Mouse (Mus musculus): ENCODE data around the gene Bpifb4. TPM values are rescaled to one million over a fixed set of nuclear protein-coding genes. Genes with fewer than 3 reads are reported as not detected.

Bpifb4 gene
- polyA plus RNA-seq (2014; fragmentation: Nextera tagmentation; extraction: Ambion mirVana) = 0.18 TPM in 1 of 2 replicates, not detected in the other

DNA sequence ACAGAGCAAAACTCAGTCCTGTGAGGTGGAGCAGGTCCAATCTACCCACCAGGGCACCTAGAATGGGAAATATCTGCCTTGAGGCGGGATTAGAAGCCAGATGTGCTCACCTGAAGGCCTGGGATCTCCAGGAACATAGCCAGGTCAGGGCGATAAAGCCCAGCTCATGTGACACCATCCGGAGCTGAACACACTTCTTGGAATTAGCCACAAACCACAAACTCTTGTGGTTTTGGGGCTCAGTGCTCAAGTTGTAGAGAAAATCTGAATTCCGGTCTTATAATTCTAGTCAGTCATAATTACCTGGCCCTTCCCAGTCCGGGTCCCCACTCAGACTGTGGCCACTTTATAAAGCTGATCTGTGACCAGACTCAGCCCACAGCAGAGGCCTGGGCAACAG is at the start of gene Bpifb4:
Gene Bpifb4 (plus strand): TSS at position 370 of the 400 bp plus-strand sequence.
- Histone ChIP-seq H3K4me3 (ENCODE audit: low read depth, low read length) (no peak within 1 kb of the TSS), H3K9me3 (ENCODE audit: control insufficient read depth, low read length) (no peaks in the 10 kb centered on the region), H3K36me3 (ENCODE audit: control insufficient read depth, insufficient read depth, low read length) (no peaks in the 10 kb centered on the region), H3K4me2 (no peak within 1 kb of the TSS), H3K27me3 (ENCODE audit: control insufficient read depth, insufficient read depth, low read length) (no peaks in the 10 kb centered on the region), H3K27ac (ENCODE audit: low read depth, low read length) (no peak within 1 kb of the TSS), H3K9ac (ENCODE audit: low read length) (no peak within 1 kb of the TSS), H3K4me1 (ENCODE audit: control insufficient read depth, insufficient read depth, low read length) (no peaks in the 10 kb centered on the region; the same call in 1 of the 2 replicates)
- ATAC-seq (ENCODE audit: low FRiP score) = no peak
- no peak for DNase-seq (ENCODE audit: low spot score, missing footprints)
- WGBS = 87% methylated on average over 5 of the region's 5 CpGs

DNA sequence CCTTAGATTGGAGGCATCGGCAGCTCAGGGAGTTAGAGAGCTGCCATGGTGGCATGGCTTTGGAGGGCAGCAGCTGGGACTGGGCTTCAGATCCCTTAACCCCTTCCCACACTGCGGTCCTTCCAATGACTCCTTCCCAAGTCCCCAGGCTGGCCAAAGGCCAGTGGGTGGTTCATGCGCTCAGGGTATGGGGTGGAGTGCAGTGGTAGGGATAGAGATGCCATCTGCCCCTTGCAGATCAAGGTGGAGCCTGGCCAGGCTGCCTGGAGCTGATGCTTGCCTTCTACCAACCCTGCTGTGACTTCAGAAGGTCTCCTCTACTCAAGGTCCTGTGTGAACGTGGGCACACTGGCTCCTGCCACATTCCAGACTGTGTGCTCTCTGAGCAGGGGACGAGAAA is 38.9 kb upstream of the Bpifb4 start:
- no peaks in the 10 kb centered on the region for H3K36me3 ChIP-seq (ENCODE audit: control insufficient read depth, insufficient read depth, low read length)
- DNase-seq (ENCODE audit: low spot score, missing footprints) (no peak), ATAC-seq (ENCODE audit: low FRiP score) (no peak)
- H3K27ac ChIP-seq (ENCODE audit: low read depth, low read length) = no peak overlapping the region
- H3K9me3 ChIP-seq (ENCODE audit: control insufficient read depth, low read length) = no peaks in the 10 kb centered on the region
- H3K4me3 ChIP-seq (ENCODE audit: low read depth, low read length) = no peak overlapping the region
- no peak overlapping the region for H3K4me2 ChIP-seq
- no peak overlapping the region for H3K9ac ChIP-seq (ENCODE audit: low read length)
- H3K27me3 ChIP-seq (ENCODE audit: control insufficient read depth, insufficient read depth, low read length) = no peaks in the 10 kb centered on the region
- no peaks in the 10 kb centered on the region for H3K4me1 ChIP-seq (ENCODE audit: control insufficient read depth, insufficient read depth, low read length)
- 84% methylated on average over 5 of the region's 5 CpGs for WGBS

DNA sequence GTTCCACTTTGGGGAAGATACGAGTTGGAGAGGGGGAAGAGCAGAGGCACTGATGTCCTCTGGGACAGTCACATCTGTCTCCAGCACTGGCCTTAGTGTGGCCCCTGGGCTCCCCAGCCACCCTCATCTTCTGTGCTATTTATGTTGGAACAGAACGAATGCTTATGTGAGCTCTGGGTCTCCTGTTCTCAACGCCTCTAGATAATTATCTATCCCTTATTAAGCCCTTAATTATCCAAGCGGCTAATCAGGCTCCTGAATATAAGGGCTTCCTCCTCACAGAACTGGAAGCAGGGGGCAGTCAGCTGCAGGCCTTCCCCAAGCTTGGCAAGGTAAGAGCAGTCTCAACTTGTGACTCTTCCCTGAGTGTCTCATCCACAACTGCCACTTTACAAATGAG is 37.9 kb upstream of the Bpifb4 start, which contains the start of gene Bpifb6:
Gene Bpifb6 (plus strand): TSS at position 301 of the 400 bp plus-strand sequence.
- Histone ChIP-seq H3K36me3 (ENCODE audit: control insufficient read depth, insufficient read depth, low read length) (no peaks in the 10 kb centered on the region), H3K4me3 (ENCODE audit: low read depth, low read length) (no peak within 1 kb of the TSS), H3K27me3 (ENCODE audit: control insufficient read depth, insufficient read depth, low read length) (no peaks in the 10 kb centered on the region), H3K9ac (ENCODE audit: low read length) (no peak within 1 kb of the TSS), H3K9me3 (ENCODE audit: control insufficient read depth, low read length) (no peaks in the 10 kb centered on the region), H3K4me2 (no peak within 1 kb of the TSS), H3K27ac (ENCODE audit: low read depth, low read length) (no peak within 1 kb of the TSS), H3K4me1 (ENCODE audit: control insufficient read depth, insufficient read depth, low read length) (no peaks in the 10 kb centered on the region)
- ATAC-seq (ENCODE audit: low FRiP score) (no peak), DNase-seq (ENCODE audit: low spot score, missing footprints) (no peak)
- WGBS = 78% methylated on average over 4 of the region's 4 CpGs

DNA sequence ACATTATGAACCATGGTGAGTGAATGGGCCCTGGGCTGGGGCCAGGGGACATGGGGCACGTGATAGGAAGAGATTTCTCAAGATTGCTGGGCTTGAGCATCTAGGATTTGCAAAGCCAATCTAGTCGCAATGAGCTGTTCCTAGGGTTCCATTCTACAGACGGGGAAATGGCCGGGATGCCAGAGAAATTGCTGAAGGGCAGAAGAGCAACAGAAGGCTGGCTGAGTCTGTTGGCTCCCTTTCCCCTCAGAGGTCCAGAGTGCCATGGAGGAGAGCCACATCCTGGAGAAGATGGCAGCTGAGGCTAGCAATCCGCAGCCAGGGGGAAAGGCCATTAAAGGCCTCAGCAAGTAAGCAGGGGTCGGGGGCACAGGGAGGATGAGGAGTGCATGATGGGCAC is 35.3 kb upstream of the Bpifb4 start:
- H3K4me3 ChIP-seq (ENCODE audit: low read depth, low read length) = no peak overlapping the region
- H3K9me3 ChIP-seq (ENCODE audit: control insufficient read depth, low read length) = no peaks in the 10 kb centered on the region
- no peaks in the 10 kb centered on the region for H3K27me3 ChIP-seq (ENCODE audit: control insufficient read depth, insufficient read depth, low read length)
- no peak overlapping the region for H3K27ac ChIP-seq (ENCODE audit: low read depth, low read length)
- WGBS = 77% methylated on average over 6 of the region's 6 CpGs
- H3K9ac ChIP-seq (ENCODE audit: low read length) = no peak overlapping the region
- DNase-seq (ENCODE audit: low spot score, missing footprints) (no peak), ATAC-seq (ENCODE audit: low FRiP score) (no peak)
- H3K36me3 ChIP-seq (ENCODE audit: control insufficient read depth, insufficient read depth, low read length) = no peaks in the 10 kb centered on the region
- H3K4me1 ChIP-seq (ENCODE audit: control insufficient read depth, insufficient read depth, low read length) = no peaks in the 10 kb centered on the region
- H3K4me2 ChIP-seq = no peak overlapping the region

DNA sequence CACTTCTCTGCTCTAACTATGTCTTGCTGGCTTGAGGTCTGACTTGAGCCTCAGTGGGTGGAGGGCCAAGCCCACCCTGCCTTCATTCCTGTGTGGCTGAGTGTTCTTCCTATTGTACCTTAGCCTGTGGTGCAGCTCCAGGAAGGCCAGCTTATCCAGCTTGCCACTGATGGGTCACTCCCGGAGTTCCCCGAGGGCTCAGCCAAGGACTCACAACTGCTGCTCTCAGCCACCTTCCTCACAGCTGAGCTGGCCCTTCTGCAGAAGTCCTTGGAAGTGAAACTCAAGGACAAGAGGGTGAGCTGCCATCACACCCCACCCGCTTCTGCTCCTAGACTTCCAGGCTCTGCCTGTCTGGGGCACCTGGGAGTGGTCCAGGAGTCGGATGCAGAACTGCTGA is 31.4 kb upstream of the Bpifb4 start:
- WGBS = 89% methylated on average over 4 of the region's 4 CpGs
- no peak for DNase-seq (ENCODE audit: low spot score, missing footprints)

DNA sequence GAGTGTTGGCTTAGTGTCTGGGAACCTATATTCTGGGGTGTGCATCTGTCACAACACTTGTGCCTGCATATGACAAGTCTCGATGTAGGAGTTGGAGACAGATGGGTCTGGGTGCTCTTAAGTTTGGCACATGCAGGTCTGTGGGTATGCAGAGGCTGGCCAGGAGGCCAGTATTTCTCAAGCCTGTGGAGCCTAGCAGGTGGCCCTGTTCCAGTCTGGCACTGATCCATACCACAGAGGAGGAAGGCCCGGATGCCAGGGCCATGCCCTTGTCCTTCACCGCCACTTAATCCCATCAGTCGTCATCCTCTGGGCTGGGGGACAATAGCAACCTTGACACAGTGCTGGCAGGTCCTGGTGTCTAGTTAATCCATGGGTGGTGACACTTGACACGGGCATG is 23.9 kb upstream of the Bpifb4 start:
- H3K4me1 ChIP-seq (ENCODE audit: control insufficient read depth, insufficient read depth, low read length) = 0 out of 2 replicates have a peak, but pooled peaks cover 3% of the 10 kb centered on the region
- ATAC-seq (ENCODE audit: low FRiP score) = no peak

More for the DNA sequence above, 31.4 kb upstream of the Bpifb4 start:
- Histone ChIP-seq H3K36me3 (ENCODE audit: control insufficient read depth, insufficient read depth, low read length) (no peaks in the 10 kb centered on the region), H3K4me1 (ENCODE audit: control insufficient read depth, insufficient read depth, low read length) (no peaks in the 10 kb centered on the region), H3K4me2 (no peak overlapping the region), H3K9me3 (ENCODE audit: control insufficient read depth, low read length) (no peaks in the 10 kb centered on the region), H3K27me3 (ENCODE audit: control insufficient read depth, insufficient read depth, low read length) (no peaks in the 10 kb centered on the region), H3K27ac (ENCODE audit: low read depth, low read length) (no peak overlapping the region), H3K9ac (ENCODE audit: low read length) (no peak overlapping the region), H3K4me3 (ENCODE audit: low read depth, low read length) (no peak overlapping the region)
- ATAC-seq (ENCODE audit: low FRiP score) = no peak

DNA sequence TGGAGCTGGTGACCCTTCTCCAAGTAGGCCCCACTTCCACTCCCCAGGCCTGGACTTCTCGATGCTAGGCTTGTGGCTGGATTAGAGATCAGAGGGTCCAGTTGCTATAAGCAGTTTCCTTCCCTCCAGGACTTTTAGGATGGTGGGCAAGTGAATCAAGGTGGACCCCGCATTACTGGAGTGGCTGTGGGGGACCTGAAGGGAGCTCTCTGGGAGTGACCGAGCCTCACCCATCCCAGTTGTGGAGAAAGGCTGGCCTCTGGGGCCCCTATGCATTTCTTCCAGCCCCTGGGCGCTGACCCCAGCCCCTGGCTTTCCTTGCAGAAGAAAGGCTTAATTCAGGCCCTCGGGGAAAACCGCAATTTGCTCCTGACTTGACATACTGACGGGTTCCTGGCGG is 20.1 kb upstream of the Bpifb4 start, which contains the start of gene Bpifb3:
Gene Bpifb3 (plus strand): TSS at position 301 of the 400 bp plus-strand sequence.
- Histone ChIP-seq H3K4me3 (ENCODE audit: low read depth, low read length) (no peak within 1 kb of the TSS), H3K4me2 (no peak within 1 kb of the TSS), H3K9me3 (ENCODE audit: control insufficient read depth, low read length) (no peaks in the 10 kb centered on the region), H3K27me3 (ENCODE audit: control insufficient read depth, insufficient read depth, low read length) (no peaks in the 10 kb centered on the region), H3K36me3 (ENCODE audit: control insufficient read depth, insufficient read depth, low read length) (no peaks in the 10 kb centered on the region), H3K4me1 (ENCODE audit: control insufficient read depth, insufficient read depth, low read length) (0 out of 2 replicates have a peak, but pooled peaks cover 3% of the 10 kb centered on the region), H3K27ac (ENCODE audit: low read depth, low read length) (no peak within 1 kb of the TSS), H3K9ac (ENCODE audit: low read length) (no peak within 1 kb of the TSS)
- ATAC-seq (ENCODE audit: low FRiP score) (no peak), DNase-seq (ENCODE audit: low spot score, missing footprints) (no peak)
- 71% methylated on average over 8 of the region's 8 CpGs for WGBS

More for the DNA sequence above, 23.9 kb upstream of the Bpifb4 start:
- no peak overlapping the region for H3K4me3 ChIP-seq (ENCODE audit: low read depth, low read length)
- H3K27me3 ChIP-seq (ENCODE audit: control insufficient read depth, insufficient read depth, low read length) = no peaks in the 10 kb centered on the region
- no peak for DNase-seq (ENCODE audit: low spot score, missing footprints)
- H3K36me3 ChIP-seq (ENCODE audit: control insufficient read depth, insufficient read depth, low read length) = no peaks in the 10 kb centered on the region
- no peak overlapping the region for H3K4me2 ChIP-seq
- H3K9ac ChIP-seq (ENCODE audit: low read length) = no peak overlapping the region
- H3K9me3 ChIP-seq (ENCODE audit: control insufficient read depth, low read length) = no peaks in the 10 kb centered on the region
- no peak overlapping the region for H3K27ac ChIP-seq (ENCODE audit: low read depth, low read length)
- 50% methylated on average over 5 of the region's 5 CpGs for WGBS

DNA sequence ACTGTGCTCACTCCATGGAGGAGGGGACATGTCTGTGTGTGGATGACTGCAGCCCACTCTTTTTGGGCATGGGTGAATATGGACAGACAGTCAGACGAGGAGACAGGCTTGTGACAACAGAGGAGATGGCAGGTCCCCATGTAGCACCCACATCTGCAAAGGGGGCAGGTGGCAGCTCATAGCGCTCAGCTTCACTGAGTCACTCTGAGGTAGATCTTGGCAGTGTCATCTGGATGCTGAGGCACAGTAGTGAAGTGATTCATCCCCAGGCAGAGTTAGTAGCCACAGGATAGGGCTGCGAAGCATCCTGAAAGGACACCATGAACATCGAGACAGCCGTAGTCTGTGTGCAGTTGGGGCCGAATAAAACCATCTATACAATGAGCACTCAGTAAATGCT is 16.8 kb upstream of the Bpifb4 start:
- DNase-seq (ENCODE audit: low spot score, missing footprints) (no peak), ATAC-seq (ENCODE audit: low FRiP score) (no peak)
- Histone ChIP-seq H3K27ac (ENCODE audit: low read depth, low read length) (no peak overlapping the region), H3K4me1 (ENCODE audit: control insufficient read depth, insufficient read depth, low read length) (no peaks in the 10 kb centered on the region), H3K36me3 (ENCODE audit: control insufficient read depth, insufficient read depth, low read length) (no peaks in the 10 kb centered on the region), H3K4me3 (ENCODE audit: low read depth, low read length) (no peak overlapping the region), H3K4me2 (no peak overlapping the region), H3K27me3 (ENCODE audit: control insufficient read depth, insufficient read depth, low read length) (no peaks in the 10 kb centered on the region), H3K9ac (ENCODE audit: low read length) (no peak overlapping the region), H3K9me3 (ENCODE audit: control insufficient read depth, low read length) (no peaks in the 10 kb centered on the region)
- WGBS = 89% methylated on average over 6 of the region's 6 CpGs

DNA sequence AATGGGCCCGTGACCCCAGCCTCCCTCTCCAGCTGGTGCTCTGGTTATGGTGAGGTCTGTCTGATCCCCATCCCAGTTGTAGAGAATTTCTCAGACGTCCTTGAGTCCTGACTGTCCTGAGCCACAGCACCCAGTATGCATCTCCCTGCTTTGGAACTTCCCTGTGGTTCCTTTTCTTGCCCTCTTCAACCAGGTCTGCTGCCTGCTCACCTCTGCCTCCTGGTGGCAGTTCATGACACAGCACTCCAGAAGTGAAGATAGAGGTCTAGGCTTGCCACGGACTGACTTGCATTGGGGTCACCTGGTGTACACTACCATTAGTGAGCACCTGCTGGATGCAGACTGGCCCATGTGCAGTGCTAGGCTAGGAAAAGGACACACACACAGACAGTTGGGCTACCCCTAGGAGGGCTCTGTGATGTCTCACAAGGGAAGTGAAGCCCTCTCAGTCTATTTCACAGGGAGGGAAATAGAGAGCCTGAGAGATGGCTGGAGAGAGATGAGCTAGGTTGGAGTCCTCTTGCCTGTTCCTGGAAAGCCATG is 8.1 kb upstream of the Bpifb4 start:
- WGBS = 49% methylated on average over 3 of the region's 3 CpGs
- Histone ChIP-seq H3K36me3 (ENCODE audit: control insufficient read depth, insufficient read depth, low read length) (no peaks in the 10 kb centered on the region), H3K27ac (ENCODE audit: low read depth, low read length) (no peak overlapping the region), H3K4me3 (ENCODE audit: low read depth, low read length) (no peak overlapping the region), H3K4me2 (no peak overlapping the region), H3K9me3 (ENCODE audit: control insufficient read depth, low read length) (no peaks in the 10 kb centered on the region), H3K27me3 (ENCODE audit: control insufficient read depth, insufficient read depth, low read length) (no peaks in the 10 kb centered on the region), H3K4me1 (ENCODE audit: control insufficient read depth, insufficient read depth, low read length) (peaks cover 3% of the 10 kb centered on the region), H3K9ac (ENCODE audit: low read length) (no peak overlapping the region)
- DNase-seq (ENCODE audit: low spot score, missing footprints) (peak; percentile 94), ATAC-seq (ENCODE audit: low FRiP score) (no peak)
